Mouse (Mus musculus) layer of hippocampus, adult 9-10 months (tissue): ENCODE measurements around the gene Tyk2.

ENCODE experiments used
- DNase-seq: peaks from one replicate; pipeline ENCODE4 v3.0.0; 2022; ENCODE audit warnings: low spot score

The Tyk2 gene

GRCm38 (mm10) chr9:21149077-21149653 is 18.1 kb upstream of the Tyk2 start:
- DNase-seq: no peak

- DNase-seq: no peak
Measured at GRCm38 (mm10) chr9:21148427-21148826, 17.4 kb upstream of the Tyk2 start.

DNA sequence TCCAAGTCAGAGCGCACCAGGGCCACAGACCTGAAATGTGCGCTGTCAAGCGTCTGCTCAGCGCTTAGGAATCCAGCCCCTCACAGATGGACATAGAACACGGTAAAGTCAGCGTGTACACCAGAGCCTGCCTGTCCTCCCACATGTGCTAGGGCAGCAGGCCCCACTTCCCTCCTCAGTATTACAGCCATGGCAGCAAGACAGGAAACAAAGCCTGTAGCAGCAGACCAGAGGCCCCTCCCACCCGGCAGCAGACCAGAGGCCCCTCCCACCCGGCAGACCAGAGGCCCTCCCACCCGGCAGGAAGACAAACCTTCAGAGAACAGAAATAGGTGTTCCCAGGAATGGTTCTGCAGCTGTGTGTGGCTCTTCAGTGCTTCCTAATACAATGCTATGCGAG is 15.7 kb upstream of the Tyk2 start:
- DNase-seq: no peak

- no peak for DNase-seq
Measured at GRCm38 (mm10) chr9:21145431-21145830, 14.4 kb upstream of the Tyk2 start.

- DNase-seq: no peak
Measured at GRCm38 (mm10) chr9:21144361-21144760, 13.3 kb upstream of the Tyk2 start.

DNA sequence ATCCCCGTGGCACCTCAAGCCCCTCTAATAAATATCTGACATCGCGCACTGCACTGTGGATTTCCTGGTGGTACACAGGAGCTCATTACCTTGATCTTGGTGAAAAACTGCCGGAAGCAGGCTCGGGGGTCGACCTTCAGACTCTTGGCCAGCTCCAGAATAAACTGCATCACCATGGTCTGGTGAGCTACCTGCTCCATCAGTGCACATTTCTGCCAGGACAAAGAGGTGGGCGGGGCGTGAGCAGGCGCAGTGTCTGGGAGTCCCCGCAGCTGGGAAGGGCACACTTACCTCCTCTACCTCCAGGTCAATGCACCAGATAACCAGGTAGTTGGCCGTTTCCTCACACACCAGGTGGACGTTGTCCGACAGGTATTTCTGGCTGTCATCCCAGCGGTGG is 10.9 kb upstream of the Tyk2 start:
- DNase-seq: no peak

DNA sequence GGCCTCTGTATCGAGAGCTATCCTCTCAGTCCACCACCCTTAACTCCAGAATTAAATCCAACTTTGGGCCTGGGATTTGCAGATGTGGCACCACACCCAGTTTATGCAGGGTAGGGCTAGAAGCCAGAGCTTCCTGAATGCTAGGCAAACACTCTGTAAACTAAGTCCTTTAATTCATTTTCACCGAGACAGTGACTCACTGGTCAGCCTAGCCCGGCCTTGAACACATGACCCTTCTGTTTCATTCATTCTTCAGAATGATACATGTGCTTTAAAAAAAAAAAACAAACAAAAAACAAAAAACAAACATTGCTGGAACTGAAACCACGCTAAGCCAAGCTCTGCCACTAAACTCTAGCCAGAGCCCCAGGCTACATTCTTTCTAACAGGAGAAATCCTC is 7.3 kb upstream of the Tyk2 start:
- DNase-seq: no peak

DNA sequence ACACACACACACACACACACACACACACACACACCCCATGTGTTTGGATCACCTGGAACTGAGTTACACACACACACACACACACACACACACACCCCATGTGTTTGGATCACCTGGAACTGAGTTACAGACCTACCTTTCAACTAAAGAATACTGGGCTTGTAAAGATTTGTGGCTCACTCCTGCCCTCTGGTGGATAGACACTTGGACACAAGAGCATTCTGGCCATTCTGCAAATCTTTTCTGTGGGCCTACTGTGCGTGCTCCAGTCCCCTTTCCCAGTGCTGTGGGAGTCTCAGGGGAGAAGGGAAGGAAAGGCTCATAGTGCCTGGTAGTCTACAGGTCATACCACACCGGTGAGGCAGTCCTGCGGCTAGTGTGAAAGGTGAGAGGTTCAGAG is 6.2 kb upstream of the Tyk2 start:
- no peak for DNase-seq

GRCm38 (mm10) chr9:21136401-21136800 is 5.4 kb upstream of the Tyk2 start:
- no peak for DNase-seq

DNA sequence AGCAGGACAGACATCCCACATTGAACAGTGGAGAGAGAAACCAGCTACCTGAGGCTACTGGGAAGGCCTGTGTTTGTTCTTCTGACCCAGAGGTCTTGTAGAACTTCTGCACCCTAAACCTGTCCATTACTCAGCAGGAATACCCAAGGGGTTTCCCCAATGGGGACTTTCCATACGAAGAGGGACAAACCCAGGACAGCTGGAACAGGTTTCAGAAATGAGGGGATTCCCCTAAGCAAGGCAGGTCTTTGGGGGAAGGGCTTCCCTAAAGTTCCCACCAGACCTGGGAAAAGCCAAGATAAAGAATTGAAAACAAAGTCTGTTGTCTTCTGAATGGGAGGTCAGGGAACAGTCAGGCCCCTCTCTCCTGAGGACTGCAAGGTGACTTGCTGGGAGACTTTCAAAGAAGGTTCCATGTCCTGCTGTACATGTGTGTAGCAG is 4.9 kb upstream of the Tyk2 start:
- DNase-seq: no peak

GRCm38 (mm10) chr9:21135329-21135890 is 4.4 kb upstream of the Tyk2 start:
- DNase-seq: no peak

DNA sequence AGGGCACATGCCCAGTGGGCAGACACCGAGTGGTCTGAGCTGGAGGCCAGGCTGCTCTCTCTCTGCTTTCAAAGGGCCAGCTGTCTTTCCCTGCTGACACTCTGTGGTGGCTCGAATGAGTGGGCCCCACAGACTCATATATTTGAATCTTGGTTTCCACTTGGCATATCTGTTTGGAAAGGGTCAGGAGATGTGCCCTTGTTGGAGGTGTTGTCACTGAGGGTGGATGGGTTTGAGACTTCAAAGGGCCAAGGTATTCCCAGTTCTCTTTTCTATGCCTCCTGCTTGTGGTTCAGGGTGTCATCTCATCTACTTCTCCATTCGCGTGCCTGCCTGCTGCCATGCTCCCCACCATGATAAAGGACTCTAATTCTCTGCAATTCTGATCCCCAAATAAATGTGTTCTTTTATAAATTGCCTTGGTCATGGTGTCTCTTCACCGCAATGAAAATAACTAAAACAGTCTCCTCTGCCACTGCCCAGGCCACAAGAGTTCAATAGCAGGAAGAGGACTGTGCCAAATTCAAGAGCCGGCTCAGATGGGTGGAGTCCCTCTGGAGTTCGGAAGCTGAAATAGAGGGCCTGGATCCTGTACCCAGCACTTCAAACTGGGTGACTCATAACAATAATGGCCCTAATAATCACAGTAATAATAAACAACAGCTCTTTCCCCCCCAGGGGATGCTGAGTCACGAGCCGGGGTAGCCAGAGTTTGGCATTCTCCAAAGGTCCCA is 3.7 kb upstream of the Tyk2 start:
- DNase-seq: no peak

GRCm38 (mm10) chr9:21133064-21133707 is 2.1 kb upstream of the Tyk2 start:
- DNase-seq: no peak

DNA sequence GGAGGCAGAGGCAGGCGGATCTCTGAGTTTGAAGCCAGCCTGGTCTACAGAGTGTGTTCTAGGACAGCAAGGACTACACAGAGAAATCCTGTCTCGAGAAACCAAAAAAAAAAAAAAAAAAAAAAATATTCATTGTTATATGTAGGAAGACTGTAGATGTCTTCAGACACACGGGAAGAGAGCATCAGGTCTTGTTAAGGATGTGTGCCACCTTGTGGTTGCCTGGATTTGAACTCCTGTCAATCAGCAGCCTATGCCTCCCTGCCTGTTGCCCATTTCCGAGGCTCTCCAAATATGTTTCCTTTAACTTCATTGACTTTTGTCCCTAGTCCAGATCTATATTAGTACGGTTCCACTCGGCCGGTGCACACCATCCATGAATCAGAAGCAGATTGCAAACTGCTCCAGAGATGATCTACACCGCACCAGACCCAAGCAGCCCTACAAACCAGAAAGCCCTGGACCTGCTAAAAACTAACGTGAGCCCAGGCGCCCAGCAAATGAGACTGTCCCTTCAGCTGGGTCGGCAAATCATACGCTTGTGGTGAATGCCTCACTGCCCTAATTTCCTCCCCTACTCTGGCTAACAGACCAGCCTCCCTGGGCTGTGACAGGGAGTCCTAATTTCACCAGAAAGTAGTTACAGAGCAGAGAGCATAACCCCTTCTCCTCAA is 1.2 kb upstream of the Tyk2 start:
- DNase-seq: no peak

DNA sequence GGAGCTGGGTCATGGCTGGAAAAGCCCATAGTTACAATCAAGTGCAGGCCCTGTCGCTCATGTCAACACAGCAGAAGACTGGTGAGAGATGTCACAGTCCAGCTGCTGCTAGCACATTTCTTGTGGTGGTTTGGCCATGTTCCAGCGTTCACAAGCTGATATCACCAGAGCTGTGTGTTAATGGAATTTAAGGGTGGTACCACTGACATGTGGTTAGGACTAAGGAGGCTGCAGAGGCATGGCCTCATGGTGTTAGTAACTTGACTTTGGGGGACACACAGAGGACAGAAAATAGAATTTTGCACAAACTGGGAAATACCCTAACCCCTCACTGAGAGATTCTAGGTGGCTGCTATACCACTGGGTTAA is 4.8 kb downstream of the Tyk2 start:
- DNase-seq: no peak

GRCm38 (mm10) chr9:21125502-21126258 is 5.4 kb downstream of the Tyk2 start:
- DNase-seq: no peak

GRCm38 (mm10) chr9:21124837-21125236 is 6.2 kb downstream of the Tyk2 start:
- no peak for DNase-seq

- no peak for DNase-seq
Measured at GRCm38 (mm10) chr9:21121483-21121882, 9.6 kb downstream of the Tyk2 start.

- no peak for DNase-seq
Measured at GRCm38 (mm10) chr9:21117073-21117472, 14.0 kb downstream of the Tyk2 start.

DNA sequence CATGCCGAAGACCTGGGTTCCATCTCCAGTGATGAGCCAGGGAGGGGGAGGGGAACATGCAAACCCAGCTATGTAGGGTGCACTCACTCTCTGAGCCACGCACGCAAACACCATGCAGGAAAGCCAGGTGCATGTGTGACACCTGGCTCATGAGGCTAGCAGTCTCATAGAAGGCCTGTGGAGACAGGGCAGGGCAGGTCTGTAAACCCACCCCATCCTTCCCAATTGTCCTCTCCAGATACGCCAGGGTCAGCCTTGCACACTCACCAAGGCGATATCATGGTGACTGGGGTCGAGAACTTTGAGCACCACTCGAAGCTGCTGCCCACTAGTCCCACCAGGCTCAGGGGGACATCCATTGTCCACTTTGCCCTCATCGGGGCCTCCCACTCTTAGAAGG is 15.9 kb downstream of the Tyk2 start:
- no peak for DNase-seq

DNA sequence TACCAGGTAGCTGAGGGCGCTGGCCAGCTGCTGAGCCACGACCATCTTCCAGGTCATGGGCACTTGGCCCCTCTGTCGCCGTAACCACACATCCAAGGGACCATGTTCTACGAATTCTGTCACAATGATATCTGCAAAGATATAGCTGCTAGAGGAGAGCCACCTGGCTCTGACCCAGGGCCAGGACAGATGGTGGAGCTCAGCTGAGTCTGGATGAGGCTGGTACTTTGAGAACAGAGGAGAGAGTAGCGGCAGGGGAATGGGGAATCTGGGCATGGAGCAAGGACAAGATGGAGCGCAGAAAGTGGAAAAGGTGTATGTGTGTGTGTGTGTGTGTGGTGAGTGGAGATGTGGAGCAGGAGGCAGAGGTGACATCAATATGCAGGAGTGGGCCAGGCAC is 16.9 kb downstream of the Tyk2 start:
- DNase-seq: no peak

DNA sequence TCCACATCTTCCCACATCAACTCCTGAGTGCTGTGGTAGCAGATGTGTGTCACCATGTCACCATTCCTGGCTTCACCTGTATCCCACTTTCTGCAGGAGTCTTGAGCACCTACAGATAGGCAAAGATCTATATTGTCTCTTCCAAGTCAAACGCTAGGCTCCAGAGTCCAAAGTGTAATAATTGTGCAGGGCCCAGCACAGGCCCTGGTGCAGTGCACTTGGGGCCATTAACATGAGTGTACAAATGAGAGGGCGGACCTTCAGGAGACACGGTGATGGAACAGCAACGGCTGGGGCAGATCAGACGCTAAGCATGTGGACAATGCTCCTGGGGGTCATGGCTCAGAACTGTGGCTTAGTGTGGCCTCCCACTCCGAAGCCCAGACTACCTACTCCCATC is 17.3 kb downstream of the Tyk2 start:
- DNase-seq: no peak
